Mouse (Mus musculus) neural tube, embryonic 12.5 days (tissue): ENCODE data around the gene Tnni3k. TPM values are rescaled to one million over a fixed set of nuclear protein-coding genes. Genes with fewer than 3 reads are reported as not detected.
"Not testable (repeated sequence)": the region's sequence is repeated elsewhere in the genome, so short reads cannot be mapped to it uniquely, and the experiment has no call there.

Source experiments
- ATAC-seq: fragments of 200-750 bp; cut with Nextera tagmentation; 2 replicates; pipeline ENCODE4 v1.8.0; 2017; ENCODE audit warnings: low read depth, mild to moderate bottlenecking, moderate TSS enrichment, moderate library complexity; ENCODE audit not compliant: low FRiP score
- H3K27ac ChIP-seq: fragments of 300-500 bp; sonication (generic); 2 replicates; pipeline ENCODE4 v1.5.1; 2016
- H3K27me3 ChIP-seq: fragments of 300-500 bp; sonication (generic); replicated peaks from 2 replicates; pipeline ENCODE4 v1.6.1; 2016; ENCODE audit warnings: mild to moderate bottlenecking
- H3K36me3 ChIP-seq: fragments of 300-500 bp; sonication (generic); 2 replicates; pipeline ENCODE4 v1.6.1; 2016; ENCODE audit warnings: mild to moderate bottlenecking
- H3K4me1 ChIP-seq: fragments of 300-500 bp; sonication (generic); 2 replicates; pipeline ENCODE4 v1.6.1; 2016
- H3K4me2 ChIP-seq: fragments of 300-500 bp; sonication (generic); replicated peaks from 2 replicates; pipeline ENCODE4 v1.6.1; 2016; ENCODE audit warnings: mild to moderate bottlenecking
- H3K4me3 ChIP-seq: fragments of 300-500 bp; sonication (generic); 2 replicates; pipeline ENCODE4 v1.5.1; 2016
- H3K9ac ChIP-seq: fragments of 300-500 bp; sonication (generic); 2 replicates; pipeline ENCODE4 v1.6.1; 2016; ENCODE audit warnings: mild to moderate bottlenecking
- H3K9me3 ChIP-seq: fragments of 300-500 bp; sonication (generic); 2 replicates; pipeline ENCODE4 v1.6.1; 2016; ENCODE audit warnings: mild to moderate bottlenecking
- WGBS: fragments of 180-500 bp; shearing (Covaris S2); methylation state at CpG from one replicate; pipeline ENCODE4 v1.1.7; 2016; 5-methylcytosine and 5-hydroxymethylcytosine counted together
- polyA plus RNA-seq: library from polyadenylated mRNA; unstranded; fragments of >200 nt; fragmentation: Nextera tagmentation; extraction: Ambion mirVana; gene quantifications from 2 replicates; pipeline ENCODE4 v1.2.1, GENCODE M21; 2016

Gene Tnni3k
- polyA plus RNA-seq, 1 experiment from 2014 or later = not detected

- H3K4me3 ChIP-seq = no peak overlapping the region
- no peak overlapping the region for H3K4me2 ChIP-seq
- 62% methylated on average over 3 of the region's 3 CpGs for WGBS
- H3K36me3 ChIP-seq = no peaks in the 10 kb centered on the region
- H3K27me3 ChIP-seq = no peaks in the 10 kb centered on the region
- no peaks in the 10 kb centered on the region for H3K9me3 ChIP-seq
- no peak for ATAC-seq
- H3K9ac ChIP-seq = no peak overlapping the region
- H3K27ac ChIP-seq = no peak overlapping the region
- H3K4me1 ChIP-seq = no peaks in the 10 kb centered on the region
These were observed 195.5 kb downstream of the Tnni3k start for GRCm38 (mm10) chr3:154859721-154860120.

GRCm38 (mm10) chr3:154853257-154853656, 201.9 kb downstream of the Tnni3k start:
- Histone ChIP-seq H3K4me3 (no peak overlapping the region), H3K4me2 (no peak overlapping the region), H3K27ac (no peak overlapping the region), H3K4me1 (no peaks in the 10 kb centered on the region), H3K9me3 (no peaks in the 10 kb centered on the region), H3K9ac (no peak overlapping the region), H3K36me3 (no peaks in the 10 kb centered on the region), H3K27me3 (no peaks in the 10 kb centered on the region)
- no peak for ATAC-seq
- WGBS = 31% methylated on average over 6 of the region's 6 CpGs

GRCm38 (mm10) chr3:154852281-154852680, 202.9 kb downstream of the Tnni3k start:
- no peak for ATAC-seq
- Histone ChIP-seq H3K27ac (no peak overlapping the region), H3K36me3 (no peaks in the 10 kb centered on the region), H3K27me3 (no peaks in the 10 kb centered on the region), H3K9ac (no peak overlapping the region), H3K4me2 (no peak overlapping the region), H3K4me1 (no peaks in the 10 kb centered on the region), H3K9me3 (no peaks in the 10 kb centered on the region), H3K4me3 (no peak overlapping the region)
- WGBS = 62% methylated on average over 3 of the region's 3 CpGs

- Histone ChIP-seq H3K4me3 (no peak overlapping the region), H3K4me2 (no peak overlapping the region), H3K27me3 (no peaks in the 10 kb centered on the region), H3K4me1 (no peaks in the 10 kb centered on the region), H3K27ac (no peak overlapping the region), H3K36me3 (no peaks in the 10 kb centered on the region), H3K9ac (no peak overlapping the region), H3K9me3 (no peaks in the 10 kb centered on the region)
- ATAC-seq = no peak
- 91% methylated on average over 7 of the region's 7 CpGs for WGBS
These were observed 213.0 kb downstream of the Tnni3k start for GRCm38 (mm10) chr3:154842247-154842646.

GRCm38 (mm10) chr3:154841076-154841475, 214.1 kb downstream of the Tnni3k start:
- ATAC-seq = no peak
- H3K27ac ChIP-seq = no peak overlapping the region
- no peaks in the 10 kb centered on the region for H3K4me1 ChIP-seq
- WGBS = 51% methylated on average over 1 of the region's 1 CpGs
- no peaks in the 10 kb centered on the region for H3K9me3 ChIP-seq
- no peaks in the 10 kb centered on the region for H3K36me3 ChIP-seq
- H3K9ac ChIP-seq = no peak overlapping the region
- no peak overlapping the region for H3K4me3 ChIP-seq
- H3K4me2 ChIP-seq = no peak overlapping the region
- no peaks in the 10 kb centered on the region for H3K27me3 ChIP-seq

- Histone ChIP-seq H3K9ac (no peak overlapping the region), H3K4me3 (no peak overlapping the region), H3K36me3 (no peaks in the 10 kb centered on the region), H3K27me3 (no peaks in the 10 kb centered on the region), H3K9me3 (no peaks in the 10 kb centered on the region), H3K4me1 (no peaks in the 10 kb centered on the region), H3K27ac (no peak overlapping the region), H3K4me2 (no peak overlapping the region)
- ATAC-seq = no peak
- 92% methylated on average over 11 of the region's 11 CpGs for WGBS
These were observed 217.3 kb downstream of the Tnni3k start for GRCm38 (mm10) chr3:154837861-154838260.

- Histone ChIP-seq H3K4me2 (no peak overlapping the region), H3K9me3 (no peaks in the 10 kb centered on the region), H3K27ac (no peak overlapping the region), H3K36me3 (no peaks in the 10 kb centered on the region), H3K27me3 (no peaks in the 10 kb centered on the region), H3K4me1 (no peaks in the 10 kb centered on the region), H3K9ac (no peak overlapping the region), H3K4me3 (no peak overlapping the region)
- ATAC-seq = no peak
- WGBS = 78% methylated on average over 3 of the region's 3 CpGs
These were observed 219.1 kb downstream of the Tnni3k start for GRCm38 (mm10) chr3:154836137-154836536.

- 43% methylated on average over 9 of the region's 9 CpGs for WGBS
- H3K36me3 ChIP-seq = no peaks in the 10 kb centered on the region
- no peak overlapping the region for H3K9ac ChIP-seq
- H3K4me3 ChIP-seq = no peak overlapping the region
- H3K9me3 ChIP-seq = no peaks in the 10 kb centered on the region
- no peak for ATAC-seq
- no peaks in the 10 kb centered on the region for H3K4me1 ChIP-seq
- no peak overlapping the region for H3K4me2 ChIP-seq
- H3K27ac ChIP-seq = no peak overlapping the region
- no peaks in the 10 kb centered on the region for H3K27me3 ChIP-seq
These were observed 220.8 kb downstream of the Tnni3k start for GRCm38 (mm10) chr3:154834373-154834772.

- no peaks in the 10 kb centered on the region for H3K4me1 ChIP-seq
- H3K27me3 ChIP-seq = no peaks in the 10 kb centered on the region
- no peak overlapping the region for H3K9ac ChIP-seq
- WGBS = 87% methylated on average over 3 of the region's 3 CpGs
- no peak overlapping the region for H3K4me3 ChIP-seq
- H3K27ac ChIP-seq = no peak overlapping the region
- no peak for ATAC-seq
- no peaks in the 10 kb centered on the region for H3K36me3 ChIP-seq
- H3K4me2 ChIP-seq = no peak overlapping the region
- no peaks in the 10 kb centered on the region for H3K9me3 ChIP-seq
These were observed 229.5 kb downstream of the Tnni3k start for GRCm38 (mm10) chr3:154825739-154826138.

- no peak overlapping the region for H3K4me3 ChIP-seq
- ATAC-seq = no peak
- H3K4me1 ChIP-seq = no peaks in the 10 kb centered on the region
- H3K9ac ChIP-seq = no peak overlapping the region
- no peaks in the 10 kb centered on the region for H3K36me3 ChIP-seq
- H3K9me3 ChIP-seq = no peaks in the 10 kb centered on the region
- no peak overlapping the region for H3K27ac ChIP-seq
- H3K4me2 ChIP-seq = no peak overlapping the region
- WGBS = 87% methylated on average over 4 of the region's 4 CpGs
- H3K27me3 ChIP-seq = no peaks in the 10 kb centered on the region
These were observed 230.5 kb downstream of the Tnni3k start for GRCm38 (mm10) chr3:154824713-154825112.

- H3K36me3 ChIP-seq, H3K4me3 ChIP-seq, H3K27me3 ChIP-seq, H3K9me3 ChIP-seq, ATAC-seq, H3K27ac ChIP-seq, H3K4me1 ChIP-seq, H3K4me2 ChIP-seq, H3K9ac ChIP-seq: not testable (repeated sequence)
- 15% methylated on average over 5 of the region's 5 CpGs for WGBS
These were observed 235.5 kb downstream of the Tnni3k start for GRCm38 (mm10) chr3:154819684-154820083.

- Histone ChIP-seq H3K4me1 (peaks cover 5% of the 10 kb centered on the region), H3K4me2 (peak overlapping the region; percentile 49), H3K27me3 (no peaks in the 10 kb centered on the region), H3K4me3 (no peak overlapping the region), H3K36me3 (no peaks in the 10 kb centered on the region), H3K9ac (no peak overlapping the region), H3K9me3 (no peaks in the 10 kb centered on the region), H3K27ac (no peak overlapping the region)
- peak; percentile 67 for ATAC-seq
- WGBS = 7% methylated on average over 7 of the region's 7 CpGs
These were observed 237.5 kb downstream of the Tnni3k start for GRCm38 (mm10) chr3:154817732-154818131.

GRCm38 (mm10) chr3:154816801-154817625, 238.2 kb downstream of the Tnni3k start:
- peaks cover 5% of the 10 kb centered on the region for H3K4me1 ChIP-seq
- H3K9ac ChIP-seq = 0 out of 2 replicates have a peak overlapping the region, but pooled peaks have one; percentile 8
- H3K9me3 ChIP-seq = no peaks in the 10 kb centered on the region
- H3K27ac ChIP-seq = no peak overlapping the region
- H3K36me3 ChIP-seq = no peaks in the 10 kb centered on the region
- peak; percentile 63 for ATAC-seq
- no peaks in the 10 kb centered on the region for H3K27me3 ChIP-seq
- no peak overlapping the region for H3K4me3 ChIP-seq
- peak overlapping the region; percentile 49 for H3K4me2 ChIP-seq
- 38% methylated on average over 19 of the region's 19 CpGs for WGBS
